Mouse (Mus musculus): ENCODE results near the gene Gm4214. TPM values are rescaled to one million over a fixed set of nuclear protein-coding genes. Genes with fewer than 3 reads are reported as not detected.

Gene Gm4214
- not detected for polyA plus RNA-seq (2014; fragmentation: Illumina TruSeq; extraction: RNeasy Lipid Tissue Mini Kit (QIAGEN cat#74804); ENCODE audit: low read depth, low replicate concordance)

DNA sequence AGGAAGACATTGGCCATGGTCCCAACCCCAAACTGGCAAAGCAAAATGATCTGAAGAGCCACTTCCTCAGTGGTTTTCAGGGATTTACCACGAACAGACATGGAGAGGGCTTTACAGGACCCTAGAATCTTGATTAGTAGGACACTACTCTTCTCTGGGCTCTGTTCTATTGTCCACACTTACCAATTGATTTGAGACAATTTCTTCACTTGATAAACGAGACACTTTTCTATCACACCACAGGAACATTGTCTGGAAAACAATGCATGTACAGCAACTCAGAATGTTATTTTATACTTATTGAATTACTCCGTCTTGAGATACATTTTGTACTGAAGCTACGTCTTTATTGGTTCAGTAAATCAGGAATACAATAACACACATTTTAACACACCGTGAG lies at the start of gene Gm4214:
Gm4214 (minus strand) TSS at position 101 of the 400 bp plus-strand sequence.

DNA sequence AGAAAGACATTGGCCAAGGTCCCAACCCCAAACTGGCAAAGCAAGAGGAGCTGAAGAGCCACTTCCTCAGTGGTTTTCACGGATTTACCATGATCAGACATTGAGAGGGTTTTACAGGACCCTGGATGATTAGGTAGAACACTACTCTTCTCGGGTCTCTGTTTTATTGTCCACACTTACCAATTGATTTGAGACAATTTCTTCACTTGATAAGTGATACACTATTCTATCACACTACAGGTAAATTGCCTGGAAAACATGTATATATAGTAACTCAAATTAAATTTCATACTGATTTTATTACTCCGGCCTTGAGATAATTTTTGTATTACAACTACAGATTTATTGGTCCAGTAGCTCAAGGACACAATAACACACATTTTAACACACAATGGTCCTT lies 35.4 kb upstream of the Gm4214 start, which contains the start of gene Gm4216:
Gm4216 (minus strand) TSS at position 101 of the 400 bp plus-strand sequence.

Other genes starting within 250 kb of the Gm4214 start
- not detected for gene Vmn1r157, start 223.0 kb downstream of the Gm4214 start, polyA plus RNA-seq (2014; fragmentation: Illumina TruSeq; extraction: RNeasy Lipid Tissue Mini Kit (QIAGEN cat#74804); ENCODE audit: low read depth, low replicate concordance)
- not detected for gene Vmn1r158, start 193.9 kb downstream of the Gm4214 start, polyA plus RNA-seq (2014; fragmentation: Illumina TruSeq; extraction: RNeasy Lipid Tissue Mini Kit (QIAGEN cat#74804); ENCODE audit: low read depth, low replicate concordance)
- gene Vmn1r159, start 141.1 kb downstream of the Gm4214 start, polyA plus RNA-seq (2014; fragmentation: Illumina TruSeq; extraction: RNeasy Lipid Tissue Mini Kit (QIAGEN cat#74804); ENCODE audit: low read depth, low replicate concordance): not detected
- not detected for gene Vmn1r160, start 113.4 kb downstream of the Gm4214 start, polyA plus RNA-seq (2014; fragmentation: Illumina TruSeq; extraction: RNeasy Lipid Tissue Mini Kit (QIAGEN cat#74804); ENCODE audit: low read depth, low replicate concordance)
- gene Gm4216, start 35.2 kb upstream of the Gm4214 start, polyA plus RNA-seq (2014; fragmentation: Illumina TruSeq; extraction: RNeasy Lipid Tissue Mini Kit (QIAGEN cat#74804); ENCODE audit: low read depth, low replicate concordance): not detected
- gene Vmn1r163, start 70.9 kb upstream of the Gm4214 start, polyA plus RNA-seq (2014; fragmentation: Illumina TruSeq; extraction: RNeasy Lipid Tissue Mini Kit (QIAGEN cat#74804); ENCODE audit: low read depth, low replicate concordance): not detected
- gene Gm8720, start 82.8 kb upstream of the Gm4214 start, polyA plus RNA-seq (2014; fragmentation: Illumina TruSeq; extraction: RNeasy Lipid Tissue Mini Kit (QIAGEN cat#74804); ENCODE audit: low read depth, low replicate concordance): not detected
- gene Gm10662, start 159.8 kb upstream of the Gm4214 start, polyA plus RNA-seq (2014; fragmentation: Illumina TruSeq; extraction: RNeasy Lipid Tissue Mini Kit (QIAGEN cat#74804); ENCODE audit: low read depth, low replicate concordance): not detected
- gene Vmn1r165, start 232.7 kb upstream of the Gm4214 start, polyA plus RNA-seq (2014; fragmentation: Illumina TruSeq; extraction: RNeasy Lipid Tissue Mini Kit (QIAGEN cat#74804); ENCODE audit: low read depth, low replicate concordance): not detected